9 mouse cellular contexts compared by ENCODE assay signal in the genomic region with DNA sequence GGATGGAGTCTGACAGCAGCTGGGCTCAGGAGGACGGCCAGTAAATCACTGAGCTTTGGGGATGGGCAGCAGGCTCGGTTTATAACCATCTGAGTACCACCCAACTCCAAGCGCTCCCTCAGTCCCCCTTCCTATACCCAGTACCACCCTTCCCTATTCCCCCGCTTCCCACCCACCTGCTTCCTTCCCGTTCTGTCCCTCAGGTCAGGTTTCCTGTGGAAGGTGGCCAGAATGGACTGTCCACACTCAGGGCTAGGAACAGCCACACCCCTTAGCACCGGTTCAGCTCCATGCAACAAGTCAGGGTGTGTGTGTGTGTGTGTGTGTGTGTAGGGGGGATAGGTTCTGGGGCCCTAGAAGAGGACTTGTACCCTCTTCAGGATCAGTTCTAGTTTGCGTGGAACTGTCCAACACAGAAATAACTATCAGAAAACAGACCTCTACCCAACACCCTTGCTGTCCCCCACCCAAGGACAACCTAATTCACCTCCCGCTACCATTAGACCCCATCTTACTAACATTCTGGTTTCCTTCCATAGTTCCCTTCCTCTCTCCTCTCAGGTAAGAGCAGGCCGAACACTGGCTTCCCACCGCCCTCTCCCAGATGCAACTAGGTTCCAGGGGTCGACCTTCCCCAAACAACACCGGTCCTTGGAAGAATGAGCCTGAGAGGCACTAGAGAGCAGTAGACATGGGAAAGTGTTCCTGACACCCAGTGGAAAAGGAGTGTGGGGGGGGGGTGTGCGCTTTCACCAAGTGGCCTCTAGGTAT. TPM values are rescaled to one million over a fixed set of nuclear protein-coding genes. Genes with fewer than 3 reads are reported as not detected.
DNase-seq lines count a peak whose midpoint lies in the region; ATAC-seq and TF ChIP-seq lines count a peak whose summit lies in the region.
"Had no signal": no experiment of that assay in that cellular context is flagged by ENCODE, and none has a peak within 500 bp of the region (broad histone marks: within the 10 kb centered on the region; RNA-seq: fewer than 3 reads in every experiment).

No protein-coding gene starts in this region.

- no peak for ATAC-seq in limb, embryonic 14.5 days (ENCODE audit: low FRiP score, low read depth)
- no peak for ATAC-seq in stomach, embryonic 14.5 days (ENCODE audit: insufficient number of reproducible peaks, insufficient read depth, low FRiP score, low read depth)

- no peak for TF ChIP-seq POLR2A in cerebellum, adult 2 months (IDR thresholded peaks at IDR 0.05; ENCODE audit: borderline replicate concordance, insufficient read depth, low read length)
- TF ChIP-seq POLR2A in cortical plate, adult 2 months (IDR thresholded peaks at IDR 0.05; ENCODE audit: extremely low read depth, insufficient read depth, low read length): no peak
- no peak for TF ChIP-seq POLR2A in limb, embryonic 14.5 days (IDR thresholded peaks at IDR 0.05; ENCODE audit: borderline replicate concordance, extremely low read depth, insufficient read depth, insufficient read length)

- no peaks in the 10 kb centered on the region for H3K27me3 ChIP-seq in cerebellum, adult 2 months (ENCODE audit: control insufficient read depth, insufficient read depth, low read length)
- H3K27me3 ChIP-seq in limb, embryonic 14.5 days (ENCODE audit: control insufficient read depth, insufficient read depth, low read length): no peaks in the 10 kb centered on the region
- no peaks in the 10 kb centered on the region for H3K27me3 ChIP-seq in stomach, embryonic 14.5 days (ENCODE audit: control insufficient read depth, insufficient read depth, low read length)

- H3K4me2 ChIP-seq in limb, embryonic 14.5 days (replicated peaks; ENCODE audit: low read depth, low read length, severe bottlenecking): peak overlapping the region; percentile 86
- peak overlapping the region; percentile 82 for H3K4me2 ChIP-seq in stomach, embryonic 14.5 days (replicated peaks; ENCODE audit: low read depth, low read length)

- 51% methylated on average over 13 of the region's 13 CpGs for WGBS in cerebellum, adult 2 months
- 29% methylated on average over 13 of the region's 13 CpGs for WGBS in limb, embryonic 14.5 days
- WGBS in stomach, embryonic 14.5 days: 38% methylated on average over 13 of the region's 13 CpGs

- DNase-seq in cerebellum, adult 2 months: no peak
- DNase-seq in cerebellum, adult 9-11 months: no peak
- peak; percentile 25 to 39 for DNase-seq in heart, postnatal 10 days
- DNase-seq in limb, embryonic 14.5 days (ENCODE audit: low spot score): no peak
- no peak for DNase-seq in thymus, postnatal 14 days
- DNase-seq in cerebellum, adult 11 months: no peak

- no peaks in the 10 kb centered on the region for H3K9me3 ChIP-seq in limb, embryonic 14.5 days (ENCODE audit: control insufficient read depth, low read length)
- no peaks in the 10 kb centered on the region for H3K9me3 ChIP-seq in stomach, embryonic 14.5 days (ENCODE audit: control insufficient read depth, low read depth, low read length)

- intact Hi-C loops in heart, postnatal 10 days (cut with DNase I): no loop called here

- peaks cover 3% of the 10 kb centered on the region; the same call in 1 of the 2 replicates for H3K4me1 ChIP-seq in cerebellum, adult 2 months (ENCODE audit: control insufficient read depth, insufficient read depth, low read length)
- peaks cover 1% of the 10 kb centered on the region; the same call in 1 of the 2 replicates for H3K4me1 ChIP-seq in cortical plate, adult 2 months (ENCODE audit: control insufficient read depth, insufficient read depth, low read length)
- 0 out of 2 replicates have a peak, but pooled peaks cover 9% of the 10 kb centered on the region for H3K4me1 ChIP-seq in limb, embryonic 14.5 days (ENCODE audit: control insufficient read depth, insufficient read depth, low read length)
- H3K4me1 ChIP-seq in stomach, embryonic 14.5 days (ENCODE audit: control insufficient read depth, insufficient read depth, low read length): peaks cover 14% of the 10 kb centered on the region; the same call in 1 of the 2 replicates

- H3K9ac ChIP-seq in limb, embryonic 14.5 days (ENCODE audit: low read depth, low read length, severe bottlenecking): peak overlapping the region; percentile 83
- no peak overlapping the region for H3K9ac ChIP-seq in stomach, embryonic 14.5 days (replicated peaks; ENCODE audit: low read depth, low read length)

- peaks cover 7% of the 10 kb centered on the region; the same call in 1 of the 2 replicates for H3K36me3 ChIP-seq in limb, embryonic 14.5 days (ENCODE audit: control insufficient read depth, insufficient read depth, low read length)
- no peaks in the 10 kb centered on the region for H3K36me3 ChIP-seq in stomach, embryonic 14.5 days (ENCODE audit: control insufficient read depth, insufficient read depth, low read length)

- no peak overlapping the region for H3K27ac ChIP-seq in cerebellum, adult 2 months (ENCODE audit: insufficient read depth, low read length)
- H3K27ac ChIP-seq in cortical plate, adult 2 months (ENCODE audit: insufficient read depth, low read length): no peak overlapping the region
- H3K27ac ChIP-seq in limb, embryonic 14.5 days (replicated peaks; ENCODE audit: low read depth, low read length): no peak overlapping the region
- no peak overlapping the region for H3K27ac ChIP-seq in stomach, embryonic 14.5 days (ENCODE audit: low read length)

- no peak for TF ChIP-seq CTCF in cerebellum, adult 2 months (IDR thresholded peaks at IDR 0.05; ENCODE audit: borderline replicate concordance, insufficient read depth, low read depth, low read length)
- no peak for TF ChIP-seq CTCF in cortical plate, adult 2 months (IDR thresholded peaks at IDR 0.05; ENCODE audit: extremely low read depth, insufficient read depth, low read length)

- H3K4me3 ChIP-seq in cerebellum, adult 2 months (replicated peaks; ENCODE audit: insufficient read depth, low read depth, low read length): peak overlapping the region; percentile 97
- H3K4me3 ChIP-seq in cortical plate, adult 2 months (ENCODE audit: insufficient read depth, low read length): peak overlapping the region; percentile 48
- H3K4me3 ChIP-seq in limb, embryonic 14.5 days (replicated peaks; ENCODE audit: low read length): peak overlapping the region; percentile 75
- peak overlapping the region; percentile 59 for H3K4me3 ChIP-seq in stomach, embryonic 14.5 days (ENCODE audit: low read depth, low read length)

RNA-seq across cellular contexts. Expression of a gene that starts 0.4 kb away (rescaled TPM):
- polyA plus RNA-seq in cerebellum, adult 2 months (2012; rRNA removed): 6.6 and 7.0 TPM in 2 replicates
- polyA plus RNA-seq in cortical plate, adult 2 months (2012; rRNA removed): 5.8 and 6.7 TPM in 2 replicates
- 1 to 10 TPM in 1 of 2 experiments, under 1 TPM in 1; 0.15 to 1.2 TPM for total RNA-seq in heart, postnatal 10 days (2021)
- 2.6 and 3.0 TPM in 2 replicates for polyA plus RNA-seq in limb, embryonic 14.5 days (2012; rRNA removed)
- polyA plus RNA-seq in limb, embryonic 14.5 days (2014; fragmentation: Nextera tagmentation; extraction: Ambion mirVana): 1.3 and 1.7 TPM in 2 replicates
- 0.98 and 1.2 TPM in 2 replicates for polyA plus RNA-seq in stomach, embryonic 14.5 days (2014; fragmentation: Nextera tagmentation; extraction: Ambion mirVana)
- total RNA-seq: hematopoietic stem cell, adult 5-6 weeks had no signal

RNA-seq across cellular contexts. Expression of a gene that starts 0.7 kb away (rescaled TPM):
- polyA plus RNA-seq in cerebellum, adult 2 months (2012; rRNA removed): 1.5 and 2.4 TPM in 2 replicates
- polyA plus RNA-seq in cortical plate, adult 2 months (2012; rRNA removed): 0.59 and 1.3 TPM in 2 replicates
- 1 to 10 TPM; 2.8 to 3.5 TPM for total RNA-seq in heart, postnatal 10 days (2021)
- polyA plus RNA-seq in limb, embryonic 14.5 days (2012; rRNA removed): 0.52 and 1.9 TPM in 2 replicates
- 1.3 TPM in 2 replicates for polyA plus RNA-seq in limb, embryonic 14.5 days (2014; fragmentation: Nextera tagmentation; extraction: Ambion mirVana)
- 2.0 and 2.1 TPM in 2 replicates for polyA plus RNA-seq in stomach, embryonic 14.5 days (2014; fragmentation: Nextera tagmentation; extraction: Ambion mirVana)

RNA-seq across cellular contexts. Expression of a gene that starts 5.0 kb away (rescaled TPM):
- 46.5 and 51.3 TPM in 2 replicates for polyA plus RNA-seq in cerebellum, adult 2 months (2012; rRNA removed)
- 35.9 and 40.2 TPM in 2 replicates for polyA plus RNA-seq in cortical plate, adult 2 months (2012; rRNA removed)
- total RNA-seq in heart, postnatal 10 days (2021): 1 to 10 TPM; 4.0 to 5.1 TPM
- polyA plus RNA-seq in limb, embryonic 14.5 days (2012; rRNA removed): 16.0 and 26.2 TPM in 2 replicates
- polyA plus RNA-seq in limb, embryonic 14.5 days (2014; fragmentation: Nextera tagmentation; extraction: Ambion mirVana): 5.4 TPM in 2 replicates
- 4.2 and 5.2 TPM in 2 replicates for polyA plus RNA-seq in stomach, embryonic 14.5 days (2014; fragmentation: Nextera tagmentation; extraction: Ambion mirVana)

RNA-seq across cellular contexts. Expression of a gene that starts 5.7 kb away (rescaled TPM):
- 148 and 167 TPM in 2 replicates for polyA plus RNA-seq in cerebellum, adult 2 months (2012; rRNA removed)
- polyA plus RNA-seq in cortical plate, adult 2 months (2012; rRNA removed): 164 and 167 TPM in 2 replicates
- 100 to 1,000 TPM; 150 to 154 TPM for total RNA-seq in heart, postnatal 10 days (2021)
- polyA plus RNA-seq in limb, embryonic 14.5 days (2012; rRNA removed): 106 and 130 TPM in 2 replicates
- 409 and 415 TPM in 2 replicates for polyA plus RNA-seq in limb, embryonic 14.5 days (2014; fragmentation: Nextera tagmentation; extraction: Ambion mirVana)
- 416 and 439 TPM in 2 replicates for polyA plus RNA-seq in stomach, embryonic 14.5 days (2014; fragmentation: Nextera tagmentation; extraction: Ambion mirVana)

RNA-seq across cellular contexts. Expression of a gene that starts 32.8 kb away (rescaled TPM):
- 0.13 and 0.31 TPM in 2 replicates for polyA plus RNA-seq in cerebellum, adult 2 months (2012; rRNA removed)
- polyA plus RNA-seq in cortical plate, adult 2 months (2012; rRNA removed): not detected in 2 replicates
- not detected for total RNA-seq in heart, postnatal 10 days (2021)
- 0.55 and 1.4 TPM in 2 replicates for polyA plus RNA-seq in limb, embryonic 14.5 days (2012; rRNA removed)
- 0.18 and 0.23 TPM in 2 replicates for polyA plus RNA-seq in limb, embryonic 14.5 days (2014; fragmentation: Nextera tagmentation; extraction: Ambion mirVana)
- polyA plus RNA-seq in stomach, embryonic 14.5 days (2014; fragmentation: Nextera tagmentation; extraction: Ambion mirVana): 36.4 and 43.8 TPM in 2 replicates
- total RNA-seq: hematopoietic stem cell, adult 5-6 weeks had no signal

Comparison
In these comparisons a context has a peak if more than half of its experiments do, and no peak if none do; other contexts are left out.
1. DNase-seq: peak in heart, postnatal 10 days (2 of 2); none in cerebellum, adult 2 months (0 of 2), cerebellum, adult 9-11 months (single experiment), limb, embryonic 14.5 days (single experiment), thymus, postnatal 14 days (single experiment) and cerebellum, adult 11 months (single experiment).
2. Peak in every context shown above with its lines, with median percentiles within 50 percentile points of each other: H3K4me3 ChIP-seq.